Mouse (Mus musculus) small intestine, adult 2 months (tissue): Measurements from ENCODE around the gene Nxf1.

ENCODE experiments used
- CTCF ChIP-seq: fragments of 200-500 bp; IDR thresholded peaks from 2 replicates; pipeline ENCODE4 v1.5.1; 2012; ENCODE audit warnings: low read depth, mild to moderate bottlenecking, control low read depth, inconsistent platforms, low read length, moderate library complexity, mixed read lengths; ENCODE audit not compliant: insufficient replicate concordance, insufficient read length; ENCODE audit errors: extremely low read depth
- POLR2A ChIP-seq: fragments of 200-500 bp; IDR thresholded peaks from 2 replicates; pipeline ENCODE4 v1.6.1; 2012; ENCODE audit warnings: low read depth, mild to moderate bottlenecking, control low read depth, inconsistent platforms, low read length, moderate library complexity

DNA sequence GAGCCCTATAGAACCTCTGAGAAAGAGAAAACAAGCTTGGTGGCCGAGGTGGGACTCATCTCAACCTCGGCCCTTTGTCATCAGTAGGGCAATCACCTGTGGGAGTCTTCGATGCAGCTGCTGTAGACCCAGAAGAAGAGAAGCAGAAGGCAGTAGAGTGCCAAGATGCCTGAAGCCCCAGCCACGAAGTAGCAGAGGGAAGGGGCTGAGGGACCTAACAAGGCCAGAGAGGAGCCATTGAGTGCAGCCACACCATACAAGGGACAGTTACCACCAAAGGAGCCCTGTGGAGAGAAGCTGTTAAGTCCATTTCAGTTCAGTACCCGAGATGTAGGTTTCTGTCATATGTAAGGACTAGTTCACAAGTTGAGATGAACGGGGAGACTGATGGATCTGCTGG lies 16.5 kb downstream of the Nxf1 start:
- TF ChIP-seq CTCF (no peak), POLR2A (no peak)
